Mouse (Mus musculus): ENCODE results near the gene Jsrp1.
"Not testable (repeated sequence)": the region's sequence is repeated elsewhere in the genome, so short reads cannot be mapped to it uniquely, and the experiment has no call there.

DNA sequence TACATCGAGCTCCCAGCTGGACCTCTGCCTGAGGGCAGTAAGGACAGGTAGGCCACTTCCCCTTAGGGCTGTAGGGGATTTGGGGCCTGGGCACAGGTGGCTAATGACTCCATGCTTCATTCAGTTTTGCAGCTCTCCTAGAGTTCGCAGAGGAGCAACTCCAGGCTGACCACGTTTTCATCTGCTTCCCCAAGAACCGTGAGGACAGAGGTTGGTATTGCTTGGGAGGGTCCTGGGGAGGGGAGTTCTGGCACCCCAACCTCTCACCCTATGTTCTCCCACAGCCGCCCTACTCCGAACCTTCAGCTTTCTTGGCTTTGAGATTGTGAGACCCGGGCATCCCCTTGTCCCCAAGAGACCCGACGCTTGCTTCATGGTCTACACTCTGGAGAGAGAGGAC lies 15.3 kb upstream of the Jsrp1 start:
- not testable (repeated sequence) for TF ChIP-seq CTCF (IDR thresholded peaks at IDR 0.05 in 2 of 3, conservative IDR thresholded peaks at IDR 0.05 in 1 of 3; ENCODE audit: control insufficient read depth in 1 of 3, insufficient read depth in 1 of 3, low read depth in 2 of 3, low read length in 3 of 3, poor library complexity in 1 of 3, severe bottlenecking in 1 of 3); JUND (IDR thresholded peaks at IDR 0.05; ENCODE audit: low read depth, low read length); TCF12 (IDR thresholded peaks at IDR 0.05; ENCODE audit: low read depth, low read length); ZKSCAN1 (IDR thresholded peaks at IDR 0.05; ENCODE audit: low read depth, low read length); MAX (IDR thresholded peaks at IDR 0.05; ENCODE audit: low read length); ZNF384 (IDR thresholded peaks at IDR 0.05; ENCODE audit: low read depth, low read length); SMC3 (IDR thresholded peaks at IDR 0.05; ENCODE audit: low read depth, low read length); ETS1 (IDR thresholded peaks at IDR 0.05; ENCODE audit: low read depth, low read length); KAT2A (conservative IDR thresholded peaks at IDR 0.05; ENCODE audit: low read depth, low read length); NRF1 (IDR thresholded peaks at IDR 0.05; ENCODE audit: insufficient read depth, low read depth, low read length, poor library complexity, severe bottlenecking)
